Mouse (Mus musculus) forebrain, embryonic 13.5 days (tissue): ENCODE measurements around the gene Mettl7b. TPM values are rescaled to one million over a fixed set of nuclear protein-coding genes. Genes with fewer than 3 reads are reported as not detected.
A peak's percentile ranks its signal among the peaks of the same experiment; 100 is the strongest.

Experiments used
- ATAC-seq: fragments of 200-750 bp; cut with Nextera tagmentation; 2 replicates; pipeline ENCODE4 v1.8.0; 2017
- H3K27ac ChIP-seq: fragments of 300-500 bp; sonication (generic); 2 replicates; pipeline ENCODE4 v1.5.1; 2015; ENCODE audit warnings: inconsistent platforms, mild to moderate bottlenecking, moderate library complexity
- H3K27me3 ChIP-seq: fragments of 300-500 bp; sonication (generic); 2 replicates; pipeline ENCODE4 v1.6.1; 2015; ENCODE audit warnings: mild to moderate bottlenecking, inconsistent platforms
- H3K36me3 ChIP-seq: fragments of 300-500 bp; sonication (generic); 2 replicates; pipeline ENCODE4 v1.6.1; 2015; ENCODE audit warnings: mild to moderate bottlenecking, inconsistent platforms; ENCODE audit not compliant: poor library complexity, severe bottlenecking
- H3K4me1 ChIP-seq: fragments of 300-500 bp; sonication (generic); 2 replicates; pipeline ENCODE4 v1.6.1; 2015; ENCODE audit warnings: inconsistent platforms
- H3K4me2 ChIP-seq: fragments of 300-500 bp; sonication (generic); 2 replicates; pipeline ENCODE4 v1.6.1; 2015; ENCODE audit warnings: inconsistent platforms, mild to moderate bottlenecking, moderate library complexity
- H3K4me3 ChIP-seq: fragments of 300-500 bp; sonication (generic); 2 replicates; pipeline ENCODE4 v1.5.1; 2015; ENCODE audit warnings: mild to moderate bottlenecking, inconsistent platforms
- H3K9ac ChIP-seq: fragments of 300-500 bp; sonication (generic); 2 replicates; pipeline ENCODE4 v1.6.1; 2015; ENCODE audit warnings: mild to moderate bottlenecking, inconsistent platforms
- H3K9me3 ChIP-seq: fragments of 300-500 bp; sonication (generic); replicated peaks from 2 replicates; pipeline ENCODE4 v1.6.1; 2016; ENCODE audit warnings: inconsistent platforms
- WGBS: fragments of 180-500 bp; shearing (Covaris S2); methylation state at CpG from one replicate; pipeline ENCODE4 v1.1.7; 2015; 5-methylcytosine and 5-hydroxymethylcytosine counted together
- polyA plus RNA-seq: library from polyadenylated mRNA; unstranded; fragments of >200 nt; fragmentation: Nextera tagmentation; extraction: Ambion mirVana; gene quantifications from 2 replicates; pipeline ENCODE4 v1.2.1, GENCODE M21; 2015

Mettl7b gene
- polyA plus RNA-seq, 1 experiment from 2014 or later, result not detected

GRCm38 (mm10) chr10:128938457-128938856 lies 22.3 kb downstream of the Mettl7b start:
- Histone ChIP-seq H3K27me3 (peaks cover 41% of the 10 kb centered on the region), H3K4me1 (peaks cover 10% of the 10 kb centered on the region; the same call in 1 of the 2 replicates), H3K4me2 (no peak overlapping the region), H3K4me3 (no peak overlapping the region), H3K9me3 (no peaks in the 10 kb centered on the region), H3K27ac (no peak overlapping the region), H3K9ac (no peak overlapping the region), H3K36me3 (no peaks in the 10 kb centered on the region)
- no peak for ATAC-seq
- WGBS, result 82% methylated on average over 9 of the region's 9 CpGs

GRCm38 (mm10) chr10:128937756-128938390 lies 22.9 kb downstream of the Mettl7b start:
- Histone ChIP-seq H3K4me2 (no peak overlapping the region), H3K9me3 (no peaks in the 10 kb centered on the region), H3K4me3 (no peak overlapping the region), H3K27ac (no peak overlapping the region), H3K9ac (no peak overlapping the region), H3K27me3 (peaks cover 47% of the 10 kb centered on the region), H3K4me1 (peaks cover 12% of the 10 kb centered on the region; the same call in 1 of the 2 replicates), H3K36me3 (no peaks in the 10 kb centered on the region)
- ATAC-seq, result no peak
- WGBS, result 76% methylated on average over 12 of the region's 12 CpGs

DNA sequence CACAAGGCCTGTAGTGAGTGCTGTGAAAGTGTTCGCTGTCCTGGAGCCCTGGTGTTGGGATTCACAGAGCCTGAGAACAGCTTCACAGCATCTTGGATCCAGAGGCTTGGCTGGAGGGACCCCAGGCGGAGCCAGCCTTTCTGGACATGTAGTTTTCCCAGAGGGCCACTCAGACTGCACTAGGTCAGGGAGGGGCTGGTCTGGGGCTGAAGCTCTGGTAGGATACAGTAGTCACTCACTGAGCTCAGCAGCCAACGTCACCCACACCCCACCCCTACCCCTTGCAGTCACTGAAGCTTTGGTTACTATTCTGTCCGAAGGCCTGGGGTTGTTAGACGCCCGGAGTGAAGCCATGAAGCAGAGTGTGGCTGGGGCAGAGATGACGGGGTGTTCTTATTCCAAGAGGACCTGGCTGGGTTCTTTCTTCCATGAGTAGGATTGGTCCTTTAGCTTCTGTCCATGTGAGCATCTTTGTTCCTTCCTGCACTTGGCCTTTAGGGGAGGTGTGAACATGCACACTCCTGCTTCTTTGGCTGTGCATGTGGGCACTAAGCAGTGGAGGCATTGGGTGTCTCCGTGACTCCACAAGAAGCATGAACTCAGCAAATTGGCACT lies 24.9 kb downstream of the Mettl7b start:
- no peak overlapping the region for H3K27ac ChIP-seq
- no peak overlapping the region for H3K9ac ChIP-seq
- H3K9me3 ChIP-seq, result no peaks in the 10 kb centered on the region
- H3K4me3 ChIP-seq, result no peak overlapping the region
- no peak for ATAC-seq
- no peak overlapping the region for H3K4me2 ChIP-seq
- peaks cover 67% of the 10 kb centered on the region for H3K27me3 ChIP-seq
- peaks cover 12% of the 10 kb centered on the region; the same call in 1 of the 2 replicates for H3K4me1 ChIP-seq
- 73% methylated on average over 8 of the region's 8 CpGs for WGBS
- no peaks in the 10 kb centered on the region for H3K36me3 ChIP-seq

DNA sequence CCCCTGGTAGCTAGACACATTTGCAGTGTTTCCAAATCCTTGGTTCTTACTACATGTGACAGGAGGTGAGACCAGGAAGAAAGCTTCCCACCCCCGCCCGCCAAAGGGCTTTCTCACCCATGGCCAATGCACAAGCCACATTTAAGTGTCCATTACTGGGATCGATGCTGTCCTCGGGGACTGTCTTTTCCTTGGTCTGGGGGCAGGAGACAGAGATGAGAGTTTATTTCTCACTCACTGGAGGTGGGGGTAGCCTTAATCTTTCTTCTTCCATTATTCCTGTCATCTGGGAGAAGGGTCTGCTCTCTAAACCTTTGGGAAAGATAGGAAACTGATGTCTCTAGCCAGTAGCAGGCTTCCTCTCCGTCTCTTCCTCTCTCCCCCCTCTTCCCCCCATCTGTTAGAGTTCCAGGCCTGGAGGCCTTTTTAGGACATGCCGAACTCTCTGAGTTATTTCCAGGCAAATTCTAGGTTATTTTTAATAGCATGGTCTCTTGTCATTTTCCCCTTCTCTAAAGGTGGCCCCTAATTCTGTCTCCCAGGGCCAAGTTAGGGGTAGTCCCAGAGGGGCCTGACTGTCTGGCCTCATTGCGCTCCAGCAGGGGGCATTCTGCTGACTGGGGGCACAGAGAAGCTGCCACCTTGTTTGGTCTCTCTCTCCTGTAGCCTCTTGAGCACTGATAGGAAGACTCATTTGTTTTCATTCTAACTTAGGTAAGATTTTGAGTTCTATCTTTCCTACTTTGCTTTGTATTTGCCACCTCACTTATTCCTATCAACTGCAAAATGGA lies 25.6 kb downstream of the Mettl7b start:
- H3K27me3 ChIP-seq, result peaks cover 72% of the 10 kb centered on the region
- no peak overlapping the region for H3K27ac ChIP-seq
- 69% methylated on average over 7 of the region's 7 CpGs for WGBS
- H3K4me2 ChIP-seq, result no peak overlapping the region; the same call in 1 of the 2 replicates
- H3K4me1 ChIP-seq, result peaks cover 12% of the 10 kb centered on the region; the same call in 1 of the 2 replicates
- H3K4me3 ChIP-seq, result no peak overlapping the region
- no peaks in the 10 kb centered on the region for H3K36me3 ChIP-seq
- no peak for ATAC-seq
- no peaks in the 10 kb centered on the region for H3K9me3 ChIP-seq
- H3K9ac ChIP-seq, result peak overlapping the region; percentile 6; the same call in 1 of the 2 replicates

GRCm38 (mm10) chr10:128933976-128934721 lies 26.6 kb downstream of the Mettl7b start:
- ATAC-seq, result peak; percentile 34; the same call in 1 of the 2 replicates
- H3K9me3 ChIP-seq, result no peaks in the 10 kb centered on the region
- H3K9ac ChIP-seq, result peak overlapping the region; percentile 50
- no peak overlapping the region for H3K27ac ChIP-seq
- H3K27me3 ChIP-seq, result peaks cover 81% of the 10 kb centered on the region
- H3K4me2 ChIP-seq, result peak overlapping the region; percentile 69
- peak overlapping the region; percentile 38 for H3K4me3 ChIP-seq
- peaks cover 20% of the 10 kb centered on the region; the same call in 1 of the 2 replicates for H3K4me1 ChIP-seq
- 3% methylated on average over 21 of the region's 21 CpGs for WGBS
- no peaks in the 10 kb centered on the region for H3K36me3 ChIP-seq

- H3K4me3 ChIP-seq, result peak within 1 kb of the TSS; percentile 38
- WGBS, result under 1% methylated on average over 26 of the region's 26 CpGs
- no peak within 1 kb of the TSS for H3K27ac ChIP-seq
- no peaks in the 10 kb centered on the region for H3K36me3 ChIP-seq
- peak; percentile 80 for ATAC-seq
- H3K9me3 ChIP-seq, result no peaks in the 10 kb centered on the region
- peaks cover 23% of the 10 kb centered on the region for H3K4me1 ChIP-seq
- peak within 1 kb of the TSS; percentile 69 for H3K4me2 ChIP-seq
- H3K27me3 ChIP-seq, result peaks cover 87% of the 10 kb centered on the region
- peak within 1 kb of the TSS; percentile 50 for H3K9ac ChIP-seq
These were observed 27.2 kb downstream of the Mettl7b start, which contains the start of gene Itga7 for GRCm38 (mm10) chr10:128933574-128933973. Gene Itga7, plus strand, starts transcription at chr10:128933818.

GRCm38 (mm10) chr10:128931441-128931840 lies 29.3 kb downstream of the Mettl7b start:
- 85% methylated on average over 2 of the region's 2 CpGs for WGBS
- no peaks in the 10 kb centered on the region for H3K9me3 ChIP-seq

DNA sequence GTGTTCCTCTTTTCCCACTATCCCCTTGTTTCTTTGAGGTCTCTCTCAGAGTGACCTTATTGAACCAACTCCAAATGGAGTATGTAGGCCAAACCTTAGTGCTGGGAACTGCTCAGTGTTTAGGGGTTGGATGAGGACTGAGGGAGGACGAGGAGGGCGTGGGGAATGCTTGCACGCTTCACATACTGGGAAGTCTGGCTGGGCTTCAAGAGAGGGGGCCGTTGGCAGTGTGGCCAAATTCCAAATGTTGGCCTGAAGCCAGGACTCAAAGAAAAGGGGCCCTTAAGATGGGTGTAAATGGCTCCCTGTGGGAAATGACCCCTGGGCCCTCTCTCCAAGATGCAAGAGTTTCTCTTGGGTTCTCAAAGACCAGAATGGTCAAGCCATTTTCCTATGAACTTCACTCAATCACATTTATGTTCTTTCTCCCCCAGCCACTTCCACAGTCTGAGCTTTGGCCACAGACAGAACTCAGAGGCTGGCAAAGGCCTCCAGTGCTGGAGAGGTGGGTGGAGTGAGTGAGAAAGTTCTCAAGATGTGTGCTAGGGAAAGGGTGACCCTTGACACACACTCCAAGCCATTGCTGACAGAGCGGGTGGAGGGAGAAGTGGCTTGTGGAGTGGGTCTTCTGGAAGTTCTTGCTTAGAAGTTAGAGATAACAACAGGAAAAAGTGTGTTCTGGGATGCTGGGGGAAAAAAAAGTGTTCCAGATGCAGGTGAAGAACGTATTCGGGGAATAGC lies 31.0 kb downstream of the Mettl7b start:
- no peak for ATAC-seq
- WGBS, result 53% methylated on average over 7 of the region's 7 CpGs
- Histone ChIP-seq H3K9me3 (no peaks in the 10 kb centered on the region), H3K4me3 (no peak overlapping the region), H3K9ac (no peak overlapping the region), H3K36me3 (no peaks in the 10 kb centered on the region), H3K27me3 (peaks cover 70% of the 10 kb centered on the region), H3K27ac (no peak overlapping the region), H3K4me1 (peaks cover 31% of the 10 kb centered on the region), H3K4me2 (no peak overlapping the region)

More at GRCm38 (mm10) chr10:128931441-128931840, 29.3 kb downstream of the Mettl7b start:
- H3K4me3 ChIP-seq, result no peak overlapping the region
- peaks cover 31% of the 10 kb centered on the region for H3K4me1 ChIP-seq
- H3K36me3 ChIP-seq, result no peaks in the 10 kb centered on the region
- peaks cover 86% of the 10 kb centered on the region for H3K27me3 ChIP-seq
- H3K4me2 ChIP-seq, result no peak overlapping the region
- no peak overlapping the region for H3K9ac ChIP-seq
- ATAC-seq, result no peak
- H3K27ac ChIP-seq, result no peak overlapping the region

GRCm38 (mm10) chr10:128928356-128928755 lies 32.4 kb downstream of the Mettl7b start:
- Histone ChIP-seq H3K4me1 (peaks cover 27% of the 10 kb centered on the region), H3K9me3 (no peaks in the 10 kb centered on the region), H3K27me3 (peaks cover 55% of the 10 kb centered on the region), H3K4me2 (no peak overlapping the region), H3K27ac (no peak overlapping the region), H3K36me3 (no peaks in the 10 kb centered on the region), H3K4me3 (no peak overlapping the region), H3K9ac (no peak overlapping the region)
- 17% methylated on average over 4 of the region's 4 CpGs for WGBS
- ATAC-seq, result 0 out of 2 replicates have a peak, but pooled peaks have one; percentile 14

DNA sequence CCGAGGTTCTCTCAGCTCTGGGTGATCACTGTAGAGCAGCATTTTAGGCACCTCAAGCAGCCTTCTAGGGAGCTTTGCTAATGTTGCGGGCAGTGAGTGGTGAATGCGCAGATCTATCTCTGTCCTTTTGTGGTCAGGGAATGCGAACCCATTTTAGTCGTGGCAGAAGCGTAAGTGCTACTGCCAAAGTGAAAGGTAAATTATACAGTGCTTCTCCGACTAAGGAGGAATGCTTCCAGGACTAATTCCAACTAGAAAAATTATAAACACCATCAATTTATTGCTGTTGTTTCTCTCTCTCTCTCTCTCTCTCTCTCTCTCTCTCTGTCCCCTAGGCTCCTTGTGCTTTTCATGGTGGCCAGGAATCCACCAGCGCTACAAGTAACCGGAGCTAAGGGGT lies 36.9 kb downstream of the Mettl7b start, which contains the start of gene Bloc1s1:
Gene Bloc1s1 (minus strand): TSS at position 101 of the 400 bp plus-strand sequence.
- 74% methylated on average over 9 of the region's 9 CpGs for WGBS
- peak within 1 kb of the TSS; percentile 71 for H3K4me2 ChIP-seq
- no peaks in the 10 kb centered on the region for H3K9me3 ChIP-seq
- peak within 1 kb of the TSS; percentile 81 for H3K4me3 ChIP-seq
- H3K36me3 ChIP-seq, result 0 out of 2 replicates have a peak, but pooled peaks cover 11% of the 10 kb centered on the region
- H3K27ac ChIP-seq, result peak within 1 kb of the TSS; percentile 93
- peaks cover 38% of the 10 kb centered on the region for H3K4me1 ChIP-seq
- H3K27me3 ChIP-seq, result peaks cover 14% of the 10 kb centered on the region; the same call in 1 of the 2 replicates
- no peak for ATAC-seq
- peak within 1 kb of the TSS; percentile 84 for H3K9ac ChIP-seq
